ENCODE assay signal across 32 mouse cellular contexts in the genomic region with DNA sequence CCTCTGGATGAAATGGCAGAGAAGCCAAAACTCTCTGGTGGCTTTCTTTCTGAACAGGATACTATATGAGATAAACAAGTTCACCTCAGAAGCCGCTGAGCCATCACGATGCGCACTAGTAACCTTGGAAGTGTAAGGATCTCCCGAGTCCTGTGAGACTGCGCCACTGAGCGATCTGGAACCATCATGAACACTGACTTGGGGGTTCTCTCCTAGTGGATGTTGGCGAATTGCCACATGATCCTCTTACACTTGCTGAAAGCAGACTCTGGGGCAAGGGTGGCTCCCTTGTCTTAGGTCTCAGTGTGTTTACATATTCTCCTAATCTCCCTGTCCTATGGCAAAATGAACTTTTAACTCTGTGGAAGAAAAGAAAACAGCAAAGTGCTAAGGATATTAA. TPM values are rescaled to one million over a fixed set of nuclear protein-coding genes. Genes with fewer than 3 reads are reported as not detected.
DNase-seq lines count a peak whose midpoint lies in the region; ATAC-seq lines count a peak whose summit lies in the region.
"Had no signal": no experiment of that assay in that cellular context is flagged by ENCODE, and none has a peak within 500 bp of the region (broad histone marks: within the 10 kb centered on the region; RNA-seq: fewer than 3 reads in every experiment).

No protein-coding gene starts in this region.

- peak overlapping the region; percentile 35 for H3K4me2 ChIP-seq in liver, embryonic 11.5 days
- peak overlapping the region; percentile 54 for H3K4me2 ChIP-seq in liver, embryonic 13.5 days
- no peak overlapping the region for H3K4me2 ChIP-seq in hindbrain, embryonic 16.5 days (ENCODE audit: low read length)
- H3K4me2 ChIP-seq in kidney, embryonic 14.5 days (replicated peaks; ENCODE audit: low read depth, low read length): no peak overlapping the region
- H3K4me2 ChIP-seq: embryonic facial prominence, embryonic 12.5 days; forebrain, embryonic 12.5 days; heart, embryonic 15.5 days; hindbrain, embryonic 13.5 days; kidney, embryonic 15.5 days; lung, embryonic 15.5 days; midbrain, embryonic 12.5 days had no signal

- no peaks in the 10 kb centered on the region for H3K27me3 ChIP-seq in liver, embryonic 11.5 days (replicated peaks; ENCODE audit: control insufficient read depth, insufficient read depth, low read length)
- no peaks in the 10 kb centered on the region for H3K27me3 ChIP-seq in liver, embryonic 13.5 days
- no peaks in the 10 kb centered on the region for H3K27me3 ChIP-seq in hindbrain, embryonic 16.5 days (replicated peaks; ENCODE audit: control insufficient read depth, insufficient read depth, low read length)
- no peaks in the 10 kb centered on the region for H3K27me3 ChIP-seq in kidney, embryonic 14.5 days (ENCODE audit: control insufficient read depth, insufficient read depth, low read length)
- H3K27me3 ChIP-seq: embryonic facial prominence, embryonic 12.5 days; forebrain, embryonic 12.5 days; heart, embryonic 15.5 days; hindbrain, embryonic 13.5 days; kidney, embryonic 15.5 days; lung, embryonic 15.5 days; midbrain, embryonic 12.5 days had no signal

- H3K27ac ChIP-seq in liver, embryonic 11.5 days (ENCODE audit: low read depth, low read length): peak overlapping the region; percentile 81
- peak overlapping the region; percentile 85 for H3K27ac ChIP-seq in liver, embryonic 13.5 days
- no peak overlapping the region for H3K27ac ChIP-seq in hindbrain, embryonic 16.5 days (ENCODE audit: low read depth, low read length)
- no peak overlapping the region for H3K27ac ChIP-seq in kidney, embryonic 14.5 days (ENCODE audit: low read depth, low read length)
- H3K27ac ChIP-seq: embryonic facial prominence, embryonic 12.5 days; forebrain, embryonic 12.5 days; heart, embryonic 10.5 days; heart, embryonic 15.5 days; hindbrain, embryonic 13.5 days; kidney, embryonic 15.5 days; layer of hippocampus, adult 2 months; lung, embryonic 15.5 days; midbrain, embryonic 12.5 days had no signal

- no peak for ATAC-seq in liver, embryonic 11.5 days (replicated peaks; ENCODE audit: low FRiP score)
- no peak for ATAC-seq in liver, embryonic 13.5 days (ENCODE audit: low read depth)
- peak; percentile 16 for ATAC-seq in megakaryocyte-erythroid progenitor cell, adult 5-6 weeks (replicated peaks; ENCODE audit: low FRiP score, low TSS enrichment, poor library complexity, severe bottlenecking)
- no peak for ATAC-seq in hindbrain, embryonic 16.5 days
- ATAC-seq in monocyte, adult 5-6 weeks (replicated peaks; ENCODE audit: insufficient number of reproducible peaks, low FRiP score, low TSS enrichment, poor library complexity, severe bottlenecking): no peak
- no peak for ATAC-seq in kidney, embryonic 14.5 days (ENCODE audit: low FRiP score, low TSS enrichment)
- ATAC-seq: Patski had no signal

- no peak for DNase-seq in liver, embryonic 11.5 days (ENCODE audit: low spot score)
- DNase-seq in liver (no peak), R1 (ENCODE audit: low read depth, low spot score) (peak; percentile 25)
- DNase-seq in liver, embryonic 13.5 days: no peak
- DNase-seq: adrenal gland, adult 8-10 months; cerebellum, postnatal 25 days; gastrocnemius, postnatal 14 days; heart, postnatal 36 days; kidney, adult 11 months; left cerebral cortex, postnatal 4 days; thymus, adult 2 months; thymus, postnatal 36 days had no signal

- no peak overlapping the region for H3K4me3 ChIP-seq in liver, embryonic 11.5 days (ENCODE audit: low read depth, low read length)
- H3K4me3 ChIP-seq in liver, embryonic 13.5 days (replicated peaks): no peak overlapping the region
- no peak overlapping the region for H3K4me3 ChIP-seq in hindbrain, embryonic 16.5 days (ENCODE audit: low read length)
- H3K4me3 ChIP-seq in kidney, embryonic 14.5 days (ENCODE audit: low read length): no peak overlapping the region
- H3K4me3 ChIP-seq: embryonic facial prominence, embryonic 12.5 days; forebrain, embryonic 12.5 days; heart, embryonic 10.5 days; heart, embryonic 15.5 days; hindbrain, embryonic 13.5 days; kidney, embryonic 15.5 days; layer of hippocampus, adult 2 months; lung, embryonic 15.5 days; midbrain, embryonic 12.5 days had no signal

- no peaks in the 10 kb centered on the region for H3K36me3 ChIP-seq in liver, embryonic 11.5 days (ENCODE audit: control insufficient read depth, insufficient read depth, low read length)
- no peaks in the 10 kb centered on the region for H3K36me3 ChIP-seq in liver, embryonic 13.5 days
- H3K36me3 ChIP-seq in hindbrain, embryonic 16.5 days (ENCODE audit: control insufficient read depth, insufficient read depth, low read length): no peaks in the 10 kb centered on the region
- no peaks in the 10 kb centered on the region for H3K36me3 ChIP-seq in kidney, embryonic 14.5 days (ENCODE audit: control insufficient read depth, insufficient read depth, low read length)
- H3K36me3 ChIP-seq: embryonic facial prominence, embryonic 12.5 days; forebrain, embryonic 12.5 days; heart, embryonic 10.5 days; heart, embryonic 15.5 days; hindbrain, embryonic 13.5 days; kidney, embryonic 15.5 days; lung, embryonic 15.5 days; midbrain, embryonic 12.5 days had no signal

- H3K9me3 ChIP-seq in liver, embryonic 11.5 days (ENCODE audit: control insufficient read depth, low read length): no peaks in the 10 kb centered on the region
- no peaks in the 10 kb centered on the region for H3K9me3 ChIP-seq in liver, embryonic 13.5 days (replicated peaks)
- no peaks in the 10 kb centered on the region for H3K9me3 ChIP-seq in hindbrain, embryonic 16.5 days (ENCODE audit: control insufficient read depth, low read length)
- no peaks in the 10 kb centered on the region for H3K9me3 ChIP-seq in kidney, embryonic 14.5 days (ENCODE audit: control insufficient read depth, low read length)
- H3K9me3 ChIP-seq: embryonic facial prominence, embryonic 12.5 days; forebrain, embryonic 12.5 days; heart, embryonic 10.5 days; heart, embryonic 15.5 days; hindbrain, embryonic 13.5 days; kidney, embryonic 15.5 days; lung, embryonic 15.5 days; midbrain, embryonic 12.5 days had no signal

- 84% methylated on average over 7 of the region's 7 CpGs for WGBS in liver, embryonic 11.5 days
- WGBS in liver, embryonic 13.5 days (ENCODE audit: insufficient replicate concordance): 61% methylated on average over 7 of the region's 7 CpGs
- WGBS in hindbrain, embryonic 16.5 days: 89% methylated on average over 7 of the region's 7 CpGs
- WGBS in kidney, embryonic 14.5 days: 82% methylated on average over 7 of the region's 7 CpGs

- H3K9ac ChIP-seq in liver, embryonic 11.5 days (ENCODE audit: low read depth, low read length): no peak overlapping the region
- H3K9ac ChIP-seq in liver, embryonic 13.5 days: peak overlapping the region; percentile 50; the same call in 1 of the 2 replicates
- no peak overlapping the region for H3K9ac ChIP-seq in hindbrain, embryonic 16.5 days (ENCODE audit: low read depth, low read length)
- H3K9ac ChIP-seq in kidney, embryonic 14.5 days (ENCODE audit: low read depth, low read length): no peak overlapping the region
- H3K9ac ChIP-seq: embryonic facial prominence, embryonic 12.5 days; forebrain, embryonic 12.5 days; heart, embryonic 15.5 days; hindbrain, embryonic 13.5 days; kidney, embryonic 15.5 days; lung, embryonic 15.5 days; midbrain, embryonic 12.5 days had no signal

- H3K4me1 ChIP-seq in liver, embryonic 11.5 days (replicated peaks; ENCODE audit: control insufficient read depth, insufficient read depth, low read length): peaks cover 14% of the 10 kb centered on the region
- peaks cover 46% of the 10 kb centered on the region for H3K4me1 ChIP-seq in liver, embryonic 13.5 days (replicated peaks)
- no peaks in the 10 kb centered on the region for H3K4me1 ChIP-seq in hindbrain, embryonic 16.5 days (ENCODE audit: control insufficient read depth, insufficient read depth, low read depth, low read length)
- H3K4me1 ChIP-seq in kidney, embryonic 14.5 days (ENCODE audit: control insufficient read depth, insufficient read depth, low read length): no peaks in the 10 kb centered on the region
- H3K4me1 ChIP-seq: embryonic facial prominence, embryonic 12.5 days; forebrain, embryonic 12.5 days; heart, embryonic 15.5 days; hindbrain, embryonic 13.5 days; kidney, embryonic 15.5 days; lung, embryonic 15.5 days; midbrain, embryonic 12.5 days had no signal

RNA-seq across cellular contexts. Expression of gene Adgrg7, which starts 5.3 kb away (rescaled TPM):
- polyA plus RNA-seq in liver, embryonic 11.5 days (2014; fragmentation: Nextera tagmentation; extraction: Ambion mirVana): not detected in 2 replicates
- 0.08 TPM in 1 of 2 replicates, not detected in the other for polyA plus RNA-seq in liver, embryonic 13.5 days (2015; fragmentation: Nextera tagmentation; extraction: Ambion mirVana)
- total RNA-seq in megakaryocyte-erythroid progenitor cell, adult 5-6 weeks (2014; fragmentation: Nextera tagmentation): 7.8 and 11.7 TPM in 2 replicates
- total RNA-seq in megakaryocyte-erythroid progenitor cell, adult 5-6 weeks (2017): 27.6 and 32.6 TPM in 2 replicates
- polyA plus RNA-seq in hindbrain, embryonic 16.5 days (2015; fragmentation: Nextera tagmentation; extraction: Ambion mirVana): not detected in 2 replicates
- total RNA-seq in monocyte, adult 5-6 weeks (2017): 0.58 TPM in 1 of 3 replicates, not detected in the others
- polyA plus RNA-seq in kidney, embryonic 14.5 days (2014; fragmentation: Nextera tagmentation; extraction: Ambion mirVana): not detected in 2 replicates
- total RNA-seq: adrenal gland, postnatal 4 days; gastrocnemius, postnatal 14 days; layer of hippocampus, adult 2 months; layer of hippocampus, postnatal 14 days; left cerebral cortex, adult 8-10 months; left cerebral cortex, postnatal 4 days; midbrain, postnatal 0 days had no signal
- polyA plus RNA-seq: embryonic facial prominence, embryonic 12.5 days; forebrain, embryonic 12.5 days; heart, embryonic 10.5 days; heart, embryonic 15.5 days; hindbrain, embryonic 13.5 days; inflammation-experienced regulatory T-cells, adult 6 months; kidney, embryonic 15.5 days; lung, embryonic 15.5 days; midbrain, embryonic 12.5 days; midbrain, postnatal 0 days; neural tube, embryonic 14.5 days; Patski had no signal

Comparison
In these comparisons a context has a peak if more than half of its experiments do, and no peak if none do; other contexts are left out.
1. H3K27ac ChIP-seq: peak in liver, embryonic 11.5 days (single experiment) and liver, embryonic 13.5 days (single experiment); none in hindbrain, embryonic 16.5 days (single experiment) and kidney, embryonic 14.5 days (single experiment).
2. H3K4me2 ChIP-seq: peak in liver, embryonic 11.5 days (single experiment) and liver, embryonic 13.5 days (single experiment); none in hindbrain, embryonic 16.5 days (single experiment) and kidney, embryonic 14.5 days (single experiment).